Mouse (Mus musculus) cortical plate, adult 2 months (tissue): ENCODE measurements around the gene Fank1. TPM values are rescaled to one million over a fixed set of nuclear protein-coding genes. Genes with fewer than 3 reads are reported as not detected.
A peak's percentile ranks its signal among the peaks of the same experiment; 100 is the strongest.

Source experiments
- H3K27ac ChIP-seq: fragments of 200-500 bp; 2 replicates; pipeline ENCODE4 v1.5.1; 2012; ENCODE audit warnings: low read length, control low read depth, inconsistent platforms; ENCODE audit not compliant: insufficient read depth
- H3K4me1 ChIP-seq: fragments of 200-500 bp; 2 replicates; pipeline ENCODE4 v1.6.1; 2011; ENCODE audit warnings: low read length; ENCODE audit not compliant: control insufficient read depth, insufficient read depth
- H3K4me3 ChIP-seq: fragments of 200-500 bp; 2 replicates; pipeline ENCODE4 v1.5.1; 2011; ENCODE audit warnings: mild to moderate bottlenecking, low read length, control low read depth; ENCODE audit not compliant: insufficient read depth
- CTCF ChIP-seq: fragments of 200-500 bp; IDR thresholded peaks from 2 replicates; pipeline ENCODE4 v1.5.1; 2011; ENCODE audit warnings: mild to moderate bottlenecking, control low read depth, low read length; ENCODE audit not compliant: insufficient read depth; ENCODE audit errors: extremely low read depth
- POLR2A ChIP-seq: fragments of 200-500 bp; IDR thresholded peaks from 2 replicates; pipeline ENCODE4 v1.6.1; 2011; ENCODE audit warnings: mild to moderate bottlenecking, low read length, control low read depth; ENCODE audit not compliant: insufficient read depth; ENCODE audit errors: extremely low read depth
- polyA plus RNA-seq: library from polyadenylated mRNA; depleted of rRNA; stranded (reverse); fragments of >200 nt; gene quantifications from 2 replicates; pipeline ENCODE4 v1.2.3, GENCODE M21; 2012

Fank1 gene
- polyA plus RNA-seq, 1 experiment: 5.8 TPM

- H3K27ac ChIP-seq: no peak overlapping the region
- TF ChIP-seq POLR2A (no peak), CTCF (0 out of 2 replicates have a peak, but pooled peaks have one; percentile 7)
Measured at GRCm38 (mm10) chr7:133850735-133851134, 74.1 kb downstream of the Fank1 start.

GRCm38 (mm10) chr7:133856278-133856677 lies 79.6 kb downstream of the Fank1 start:
- no peak overlapping the region for H3K27ac ChIP-seq
- TF ChIP-seq POLR2A: no peak
- TF ChIP-seq CTCF: peak; percentile 99
- no peak overlapping the region for H3K4me3 ChIP-seq
- no peaks in the 10 kb centered on the region for H3K4me1 ChIP-seq

More at GRCm38 (mm10) chr7:133850735-133851134, 74.1 kb downstream of the Fank1 start:
- H3K4me1 ChIP-seq: no peaks in the 10 kb centered on the region
- no peak overlapping the region for H3K4me3 ChIP-seq

GRCm38 (mm10) chr7:133858506-133858905 lies 81.8 kb downstream of the Fank1 start:
- H3K27ac ChIP-seq: no peak overlapping the region
- no peak for TF ChIP-seq POLR2A
- no peak for TF ChIP-seq CTCF
- no peak overlapping the region for H3K4me3 ChIP-seq
- no peaks in the 10 kb centered on the region for H3K4me1 ChIP-seq

- TF ChIP-seq CTCF (no peak), POLR2A (no peak)
- Histone ChIP-seq H3K4me3 (no peak overlapping the region), H3K27ac (no peak overlapping the region), H3K4me1 (no peaks in the 10 kb centered on the region)
Measured at GRCm38 (mm10) chr7:133859548-133859947, 82.9 kb downstream of the Fank1 start.

- H3K27ac ChIP-seq: no peak overlapping the region
- no peak for TF ChIP-seq POLR2A
- TF ChIP-seq CTCF: no peak
- H3K4me1 ChIP-seq: no peaks in the 10 kb centered on the region
- no peak overlapping the region for H3K4me3 ChIP-seq
Measured at GRCm38 (mm10) chr7:133862233-133862632, 85.6 kb downstream of the Fank1 start.

GRCm38 (mm10) chr7:133862723-133863122 lies 86.1 kb downstream of the Fank1 start:
- no peaks in the 10 kb centered on the region for H3K4me1 ChIP-seq
- TF ChIP-seq CTCF: no peak
- no peak for TF ChIP-seq POLR2A
- H3K27ac ChIP-seq: no peak overlapping the region
- no peak overlapping the region for H3K4me3 ChIP-seq

- H3K27ac ChIP-seq: no peak overlapping the region
- no peaks in the 10 kb centered on the region for H3K4me1 ChIP-seq
- TF ChIP-seq POLR2A (no peak), CTCF (no peak)
- H3K4me3 ChIP-seq: no peak overlapping the region
Measured at GRCm38 (mm10) chr7:133863151-133863550, 86.5 kb downstream of the Fank1 start.

- TF ChIP-seq CTCF (no peak), POLR2A (no peak)
- no peaks in the 10 kb centered on the region for H3K4me1 ChIP-seq
- H3K27ac ChIP-seq: no peak overlapping the region
- H3K4me3 ChIP-seq: no peak overlapping the region
Measured at GRCm38 (mm10) chr7:133863684-133864083, 87.0 kb downstream of the Fank1 start.

GRCm38 (mm10) chr7:133870265-133870664 lies 93.6 kb downstream of the Fank1 start:
- Histone ChIP-seq H3K27ac (no peak overlapping the region), H3K4me3 (no peak overlapping the region), H3K4me1 (no peaks in the 10 kb centered on the region)
- no peak for TF ChIP-seq POLR2A
- TF ChIP-seq CTCF: no peak

- H3K27ac ChIP-seq: no peak overlapping the region
- TF ChIP-seq CTCF (no peak), POLR2A (no peak)
- no peaks in the 10 kb centered on the region for H3K4me1 ChIP-seq
- H3K4me3 ChIP-seq: no peak overlapping the region
Measured at GRCm38 (mm10) chr7:133872701-133873100, 96.0 kb downstream of the Fank1 start.

- no peaks in the 10 kb centered on the region for H3K4me1 ChIP-seq
- no peak overlapping the region for H3K4me3 ChIP-seq
- H3K27ac ChIP-seq: no peak overlapping the region
- no peak for TF ChIP-seq CTCF
- no peak for TF ChIP-seq POLR2A
Measured at GRCm38 (mm10) chr7:133876139-133876538, 99.5 kb downstream of the Fank1 start.
